ENCODE assay signal across 15 mouse cellular contexts in genomic region chr5:34220001-34220400, GRCm38 (mm10). TPM values are rescaled to one million over a fixed set of nuclear protein-coding genes. Genes with fewer than 3 reads are reported as not detected.
"Had no signal": no experiment of that assay in that cellular context is flagged by ENCODE, and none has a peak within 500 bp of the region (broad histone marks: within the 10 kb centered on the region; RNA-seq: fewer than 3 reads in every experiment).

No protein-coding gene starts in this region.

- H3K9ac ChIP-seq: liver, embryonic 14.5 days; lung, embryonic 14.5 days; midbrain, embryonic 13.5 days; midbrain, embryonic 15.5 days; neural tube, embryonic 12.5 days; stomach, embryonic 15.5 days had no signal

- H3K36me3 ChIP-seq: midbrain, embryonic 13.5 days; midbrain, embryonic 15.5 days; neural tube, embryonic 12.5 days; stomach, embryonic 15.5 days had no signal

- H3K4me1 ChIP-seq: midbrain, embryonic 13.5 days; midbrain, embryonic 15.5 days; neural tube, embryonic 12.5 days; stomach, embryonic 15.5 days had no signal

- H3K27ac ChIP-seq: liver, embryonic 14.5 days; midbrain, embryonic 13.5 days; midbrain, embryonic 15.5 days; neural tube, embryonic 12.5 days; stomach, embryonic 15.5 days; stomach, postnatal 0 days had no signal

- H3K4me3 ChIP-seq: midbrain, embryonic 13.5 days; midbrain, embryonic 15.5 days; neural tube, embryonic 12.5 days; stomach, embryonic 15.5 days had no signal

- DNase-seq: lung, adult 18-20 months; lung, embryonic 14.5 days; lung, postnatal 10 days; lung, postnatal 4 days; right cerebral cortex, postnatal 14 days; thymus, adult 2 months; thymus, postnatal 14 days; thymus, postnatal 36 days had no signal

- H3K9me3 ChIP-seq: midbrain, embryonic 13.5 days; midbrain, embryonic 15.5 days; neural tube, embryonic 12.5 days; stomach, embryonic 15.5 days had no signal

- H3K27me3 ChIP-seq: midbrain, embryonic 13.5 days; midbrain, embryonic 15.5 days; neural tube, embryonic 12.5 days; stomach, embryonic 15.5 days had no signal

RNA-seq across cellular contexts. Expression of gene Poln, which starts 50.8 kb away (rescaled TPM):
- total RNA-seq: monocyte, adult 5-6 weeks had no signal
